Mouse (Mus musculus): ENCODE results near the gene Stoml2. TPM values are rescaled to one million over a fixed set of nuclear protein-coding genes. Genes with fewer than 3 reads are reported as not detected.

The Stoml2 gene
- polyA plus RNA-seq, 1 experiment, result 15.4 TPM

GRCm38 (mm10) chr4:43040114-43040572 is 8.6 kb upstream of the Stoml2 start:
- TF ChIP-seq GATA1 (IDR thresholded peaks at IDR 0.05; ENCODE audit: low read length) (no peak), TAL1 (IDR thresholded peaks at IDR 0.05; ENCODE audit: low read length) (no peak)
- Histone ChIP-seq H3K36me3 (ENCODE audit: control insufficient read depth) (peaks cover 27% of the 10 kb centered on the region), H3K4me3 (replicated peaks) (peak overlapping the region; percentile 78), H3K27me3 (ENCODE audit: control insufficient read depth) (peaks cover 11% of the 10 kb centered on the region), H3K4me1 (ENCODE audit: control insufficient read depth) (peaks cover 76% of the 10 kb centered on the region), H3K9me3 (ENCODE audit: control insufficient read depth, low read length) (no peaks in the 10 kb centered on the region)

- TF ChIP-seq GATA1 (IDR thresholded peaks at IDR 0.05; ENCODE audit: low read length), result no peak
- TF ChIP-seq TAL1 (IDR thresholded peaks at IDR 0.05; ENCODE audit: low read length), result no peak
- Histone ChIP-seq H3K4me3 (replicated peaks) (peak overlapping the region; percentile 78), H3K36me3 (ENCODE audit: control insufficient read depth) (peaks cover 32% of the 10 kb centered on the region), H3K27me3 (ENCODE audit: control insufficient read depth) (peaks cover 5% of the 10 kb centered on the region), H3K9me3 (ENCODE audit: control insufficient read depth, low read length) (no peaks in the 10 kb centered on the region), H3K4me1 (ENCODE audit: control insufficient read depth) (peaks cover 70% of the 10 kb centered on the region)
Measured at GRCm38 (mm10) chr4:43039609-43040008, 8.1 kb upstream of the Stoml2 start.

- Histone ChIP-seq H3K4me3 (replicated peaks) (peak overlapping the region; percentile 78), H3K9me3 (ENCODE audit: control insufficient read depth, low read length) (no peaks in the 10 kb centered on the region), H3K27me3 (ENCODE audit: control insufficient read depth) (no peaks in the 10 kb centered on the region), H3K4me1 (ENCODE audit: control insufficient read depth) (peaks cover 68% of the 10 kb centered on the region), H3K36me3 (ENCODE audit: control insufficient read depth) (peaks cover 40% of the 10 kb centered on the region)
- TF ChIP-seq TAL1 (IDR thresholded peaks at IDR 0.05; ENCODE audit: low read length) (no peak), GATA1 (IDR thresholded peaks at IDR 0.05; ENCODE audit: low read length) (no peak)
Measured at GRCm38 (mm10) chr4:43038567-43039495, 7.3 kb upstream of the Stoml2 start.

GRCm38 (mm10) chr4:43037860-43038566 is 6.5 kb upstream of the Stoml2 start:
- H3K9me3 ChIP-seq (ENCODE audit: control insufficient read depth, low read length), result no peaks in the 10 kb centered on the region
- TF ChIP-seq GATA1 (IDR thresholded peaks at IDR 0.05; ENCODE audit: low read length), result peak; percentile 70
- TF ChIP-seq TAL1 (IDR thresholded peaks at IDR 0.05; ENCODE audit: low read length), result peak; percentile 78
- peaks cover 48% of the 10 kb centered on the region for H3K36me3 ChIP-seq (ENCODE audit: control insufficient read depth)
- H3K4me1 ChIP-seq (ENCODE audit: control insufficient read depth), result peaks cover 68% of the 10 kb centered on the region
- H3K4me3 ChIP-seq (replicated peaks), result peak overlapping the region; percentile 78
- H3K27me3 ChIP-seq (ENCODE audit: control insufficient read depth), result no peaks in the 10 kb centered on the region

DNA sequence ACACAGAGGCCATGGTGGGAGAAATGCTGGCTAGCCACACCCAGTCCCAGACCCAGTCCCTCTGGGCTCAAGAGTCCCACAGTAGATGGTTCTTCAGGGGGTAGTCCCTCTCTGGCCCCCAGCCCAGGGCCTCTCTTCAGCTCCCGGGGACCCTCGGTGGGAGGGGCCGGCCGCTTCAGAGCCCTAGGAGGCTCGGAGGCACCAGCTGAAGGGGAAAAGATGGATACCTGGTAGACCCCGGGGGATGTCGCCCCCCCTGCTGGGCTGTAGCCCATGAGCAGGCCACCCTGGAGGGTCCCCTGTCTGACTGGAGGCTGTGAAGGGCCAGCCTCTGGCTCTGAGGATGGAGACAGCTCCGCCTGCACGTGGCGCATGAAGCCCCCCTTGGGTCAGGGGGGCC is 4.8 kb upstream of the Stoml2 start:
- Histone ChIP-seq H3K36me3 (ENCODE audit: control insufficient read depth) (peaks cover 61% of the 10 kb centered on the region), H3K27me3 (ENCODE audit: control insufficient read depth) (no peaks in the 10 kb centered on the region), H3K4me3 (replicated peaks) (peak overlapping the region; percentile 78), H3K4me1 (ENCODE audit: control insufficient read depth) (peaks cover 82% of the 10 kb centered on the region), H3K9me3 (ENCODE audit: control insufficient read depth, low read length) (no peaks in the 10 kb centered on the region)
- TF ChIP-seq TAL1 (IDR thresholded peaks at IDR 0.05; ENCODE audit: low read length) (no peak), GATA1 (IDR thresholded peaks at IDR 0.05; ENCODE audit: low read length) (no peak)

GRCm38 (mm10) chr4:43035851-43036250 is 4.3 kb upstream of the Stoml2 start:
- Histone ChIP-seq H3K4me3 (replicated peaks) (peak overlapping the region; percentile 78), H3K9me3 (ENCODE audit: control insufficient read depth, low read length) (no peaks in the 10 kb centered on the region), H3K4me1 (ENCODE audit: control insufficient read depth) (peaks cover 80% of the 10 kb centered on the region), H3K27me3 (ENCODE audit: control insufficient read depth) (no peaks in the 10 kb centered on the region), H3K36me3 (ENCODE audit: control insufficient read depth) (peaks cover 61% of the 10 kb centered on the region)
- TF ChIP-seq TAL1 (IDR thresholded peaks at IDR 0.05; ENCODE audit: low read length) (no peak), GATA1 (IDR thresholded peaks at IDR 0.05; ENCODE audit: low read length) (no peak)

- no peak overlapping the region for H3K4me3 ChIP-seq (replicated peaks)
- H3K4me1 ChIP-seq (ENCODE audit: control insufficient read depth), result peaks cover 73% of the 10 kb centered on the region
- H3K36me3 ChIP-seq (ENCODE audit: control insufficient read depth), result peaks cover 79% of the 10 kb centered on the region
- no peaks in the 10 kb centered on the region for H3K27me3 ChIP-seq (ENCODE audit: control insufficient read depth)
- H3K9me3 ChIP-seq (ENCODE audit: control insufficient read depth, low read length), result no peaks in the 10 kb centered on the region
- TF ChIP-seq TAL1 (IDR thresholded peaks at IDR 0.05; ENCODE audit: low read length), result no peak
- TF ChIP-seq GATA1 (IDR thresholded peaks at IDR 0.05; ENCODE audit: low read length), result no peak
Measured at GRCm38 (mm10) chr4:43033481-43033880, 2.0 kb upstream of the Stoml2 start.

GRCm38 (mm10) chr4:43032501-43032900 is 991 bp upstream of the Stoml2 start:
- Histone ChIP-seq H3K9me3 (ENCODE audit: control insufficient read depth, low read length) (no peaks in the 10 kb centered on the region), H3K4me3 (replicated peaks) (no peak overlapping the region), H3K36me3 (ENCODE audit: control insufficient read depth) (peaks cover 88% of the 10 kb centered on the region), H3K27me3 (ENCODE audit: control insufficient read depth) (no peaks in the 10 kb centered on the region), H3K4me1 (ENCODE audit: control insufficient read depth) (peaks cover 66% of the 10 kb centered on the region)
- TF ChIP-seq TAL1 (IDR thresholded peaks at IDR 0.05; ENCODE audit: low read length), result no peak
- TF ChIP-seq GATA1 (IDR thresholded peaks at IDR 0.05; ENCODE audit: low read length), result no peak

DNA sequence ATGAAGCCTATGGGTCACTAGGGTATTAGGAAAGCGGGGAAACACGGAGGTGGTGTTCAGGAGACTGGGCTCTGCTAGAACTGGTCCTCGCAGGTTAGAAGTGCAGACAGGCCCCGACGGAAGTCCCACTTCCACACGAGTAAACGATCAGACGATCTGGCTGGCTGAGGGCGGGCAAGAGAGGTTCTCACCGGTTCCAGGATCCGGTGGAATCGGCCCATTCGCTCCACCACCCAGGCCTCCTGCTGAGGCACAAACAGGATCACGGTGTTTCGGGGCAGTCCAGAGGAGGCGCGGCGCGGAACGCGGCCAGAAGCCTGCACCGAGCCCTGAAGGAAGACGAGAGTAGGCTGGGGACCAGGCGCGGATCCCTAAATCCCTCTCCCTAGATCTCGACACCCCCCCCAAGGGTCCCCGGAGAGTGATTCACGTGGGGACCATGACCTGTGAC is 705 bp downstream of the Stoml2 start:
- Histone ChIP-seq H3K4me3 (replicated peaks) (peak overlapping the region; percentile 77), H3K4me1 (ENCODE audit: control insufficient read depth) (peaks cover 56% of the 10 kb centered on the region), H3K9me3 (ENCODE audit: control insufficient read depth, low read length) (no peaks in the 10 kb centered on the region), H3K36me3 (ENCODE audit: control insufficient read depth) (peaks cover 86% of the 10 kb centered on the region), H3K27me3 (ENCODE audit: control insufficient read depth) (no peaks in the 10 kb centered on the region)
- TF ChIP-seq TAL1 (IDR thresholded peaks at IDR 0.05; ENCODE audit: low read length) (no peak), GATA1 (IDR thresholded peaks at IDR 0.05; ENCODE audit: low read length) (no peak)

All from erythroblast, embryonic 14.5 days (primary cell).